Mouse (Mus musculus) liver, adult (tissue): ENCODE data around the gene Tor3a.

ENCODE experiments used
- GATA4 ChIP-seq: IDR thresholded peaks from 2 replicates; pipeline ENCODE4 v1.6.1; 2014; ENCODE audit warnings: mild to moderate bottlenecking, low read length; ENCODE audit not compliant: insufficient replicate concordance

Gene Tor3a

GRCm38 (mm10) chr1:156674195-156675000 is at the start of gene Tor3a:
Gene Tor3a (minus strand): TSS chr1:156674356.
- no peak for TF ChIP-seq GATA4

- TF ChIP-seq GATA4, result no peak
These were observed 47.9 kb upstream of the Tor3a start for GRCm38 (mm10) chr1:156722089-156722488.

- TF ChIP-seq GATA4, result no peak
These were observed 45.9 kb upstream of the Tor3a start for GRCm38 (mm10) chr1:156720046-156720445.

GRCm38 (mm10) chr1:156718950-156719805 is 45.0 kb upstream of the Tor3a start, which contains the start of gene Fam20b:
Gene Fam20b (minus strand): TSS chr1:156719086.
- no peak for TF ChIP-seq GATA4

GRCm38 (mm10) chr1:156718286-156718949 is 44.3 kb upstream of the Tor3a start:
- no peak for TF ChIP-seq GATA4

- no peak for TF ChIP-seq GATA4
These were observed 43.7 kb upstream of the Tor3a start for GRCm38 (mm10) chr1:156717751-156718285.

GRCm38 (mm10) chr1:156716681-156717080 is 42.5 kb upstream of the Tor3a start:
- no peak for TF ChIP-seq GATA4

GRCm38 (mm10) chr1:156710472-156711098 is 36.4 kb upstream of the Tor3a start:
- no peak for TF ChIP-seq GATA4

GRCm38 (mm10) chr1:156708672-156709071 is 34.5 kb upstream of the Tor3a start:
- no peak for TF ChIP-seq GATA4

- no peak for TF ChIP-seq GATA4
These were observed 31.6 kb upstream of the Tor3a start for GRCm38 (mm10) chr1:156705696-156706285.

- no peak for TF ChIP-seq GATA4
These were observed 29.3 kb upstream of the Tor3a start for GRCm38 (mm10) chr1:156703444-156703843.

GRCm38 (mm10) chr1:156702151-156702550 is 28.0 kb upstream of the Tor3a start:
- TF ChIP-seq GATA4, result no peak

- no peak for TF ChIP-seq GATA4
These were observed 12.0 kb upstream of the Tor3a start for GRCm38 (mm10) chr1:156686025-156686661.

GRCm38 (mm10) chr1:156679599-156679998 is 5.4 kb upstream of the Tor3a start:
- TF ChIP-seq GATA4, result no peak
